Mouse (Mus musculus) intestine, embryonic 16.5 days (tissue): Measurements from ENCODE around the gene Pi4kb. TPM values are rescaled to one million over a fixed set of nuclear protein-coding genes. Genes with fewer than 3 reads are reported as not detected.
"Not testable (repeated sequence)": the region's sequence is repeated elsewhere in the genome, so short reads cannot be mapped to it uniquely, and the experiment has no call there.

ENCODE experiments used
- ATAC-seq: fragments of 200-750 bp; cut with Nextera tagmentation; 2 replicates; pipeline ENCODE4 v1.8.0; 2017; ENCODE audit warnings: moderate TSS enrichment, moderate library complexity
- H3K27ac ChIP-seq: fragments of 300-500 bp; sonication (generic); 2 replicates; pipeline ENCODE4 v1.5.1; 2014; ENCODE audit warnings: mild to moderate bottlenecking, low read length
- H3K27me3 ChIP-seq: fragments of 300-500 bp; sonication (generic); replicated peaks from 2 replicates; pipeline ENCODE4 v1.6.1; 2014; ENCODE audit warnings: low read length, control low read depth, mixed read lengths; ENCODE audit not compliant: control insufficient read depth, insufficient read depth
- H3K36me3 ChIP-seq: fragments of 300-500 bp; sonication (generic); 2 replicates; pipeline ENCODE4 v1.6.1; 2014; ENCODE audit warnings: low read length, control low read depth; ENCODE audit not compliant: control insufficient read depth, insufficient read depth
- H3K4me1 ChIP-seq: fragments of 300-500 bp; sonication (generic); 2 replicates; pipeline ENCODE4 v1.6.1; 2014; ENCODE audit warnings: low read length, control low read depth, mixed read lengths; ENCODE audit not compliant: control insufficient read depth, insufficient read depth
- H3K4me2 ChIP-seq: fragments of 300-500 bp; sonication (generic); 2 replicates; pipeline ENCODE4 v1.6.1; 2014; ENCODE audit warnings: low read depth, low read length, control low read depth
- H3K4me3 ChIP-seq: fragments of 300-500 bp; sonication (generic); 2 replicates; pipeline ENCODE4 v1.5.1; 2014; ENCODE audit warnings: mild to moderate bottlenecking, low read length
- H3K9ac ChIP-seq: fragments of 300-500 bp; sonication (generic); 2 replicates; pipeline ENCODE4 v1.6.1; 2014; ENCODE audit warnings: low read depth, low read length
- H3K9me3 ChIP-seq: fragments of 300-500 bp; sonication (generic); 2 replicates; pipeline ENCODE4 v1.6.1; 2016; ENCODE audit warnings: low read length, control low read depth; ENCODE audit not compliant: control insufficient read depth
- WGBS: fragments of 180-500 bp; shearing (Covaris S2); extraction: QIAGEN DNeasy Blood & Tissue Kit; methylation state at CpG from one replicate; pipeline ENCODE4 v1.1.7; 2014; 5-methylcytosine and 5-hydroxymethylcytosine counted together
- polyA plus RNA-seq: library from polyadenylated mRNA; unstranded; fragments of >200 nt; fragmentation: Nextera tagmentation; extraction: Ambion mirVana; gene quantifications from 2 replicates; pipeline ENCODE4 v1.2.1, GENCODE M21; 2015

Gene Pi4kb
- polyA plus RNA-seq, 1 experiment from 2014 or later, result 21.7 TPM

DNA sequence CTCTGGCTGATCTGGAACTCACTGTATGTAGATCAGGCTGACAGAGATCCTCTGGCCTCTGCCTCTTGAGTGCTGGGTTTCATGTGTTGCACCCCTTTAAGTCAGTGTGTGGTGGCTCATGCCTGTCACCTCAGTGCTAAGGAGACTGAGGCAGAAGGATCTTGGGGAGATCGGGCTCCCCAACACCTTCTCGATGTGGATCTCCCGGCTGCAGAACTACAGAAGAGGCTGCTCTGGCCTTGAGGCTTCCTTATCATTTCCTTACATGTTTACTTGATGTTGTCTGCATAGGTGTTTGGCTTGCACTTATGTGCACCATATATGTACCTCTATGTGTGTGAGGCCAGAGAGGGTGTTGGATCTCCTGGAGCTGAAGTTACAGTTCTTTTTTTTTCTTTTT, 40.0 kb upstream of the Pi4kb start:
- H3K4me3 ChIP-seq, H3K4me2 ChIP-seq, H3K27me3 ChIP-seq, H3K9ac ChIP-seq, ATAC-seq, H3K27ac ChIP-seq, H3K4me1 ChIP-seq, H3K36me3 ChIP-seq, H3K9me3 ChIP-seq: not testable (repeated sequence)
- 93% methylated on average over 3 of the region's 3 CpGs for WGBS

DNA sequence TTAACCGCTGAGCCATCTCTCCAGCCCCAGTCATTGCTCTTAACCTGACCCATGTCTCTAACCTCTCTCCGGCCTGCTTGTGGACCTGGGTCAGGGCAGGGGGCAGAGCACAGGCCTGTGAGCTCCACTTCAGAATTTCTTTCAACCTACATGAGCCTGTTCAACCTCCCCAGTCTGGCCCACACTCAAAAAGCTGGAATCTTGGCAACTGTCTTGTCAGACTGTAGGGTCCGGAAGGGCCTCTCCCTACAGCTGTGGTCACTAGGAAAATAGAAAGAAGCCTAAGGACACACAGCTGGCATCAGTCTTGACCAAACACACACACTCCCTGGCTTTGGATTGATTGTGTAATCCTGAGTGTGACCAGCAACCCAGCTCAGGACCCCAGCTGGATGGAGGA, 39.2 kb upstream of the Pi4kb start:
- H3K27ac ChIP-seq, H3K9ac ChIP-seq, H3K36me3 ChIP-seq, H3K4me1 ChIP-seq, H3K27me3 ChIP-seq, ATAC-seq, H3K9me3 ChIP-seq, H3K4me3 ChIP-seq, H3K4me2 ChIP-seq: not testable (repeated sequence)
- WGBS, result 70% methylated on average over 3 of the region's 3 CpGs

DNA sequence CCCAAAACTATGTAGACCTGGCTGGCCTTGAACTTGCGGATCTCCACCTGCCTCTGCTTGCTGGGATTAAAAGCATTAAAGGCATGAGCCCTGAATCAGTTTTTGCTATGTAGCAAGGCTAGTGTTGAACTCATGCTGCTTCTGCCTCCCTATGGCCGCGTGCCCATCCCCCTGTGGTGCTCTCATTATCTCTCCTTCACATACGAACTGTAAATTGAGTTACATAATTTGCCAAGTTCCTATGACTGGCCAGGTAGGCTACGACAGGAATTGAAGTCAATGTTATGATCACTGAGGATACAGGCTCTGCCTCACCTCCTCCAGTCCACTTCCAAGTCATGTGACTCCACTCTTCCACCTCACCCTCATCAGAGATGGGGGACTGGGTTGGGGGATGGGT, 38.4 kb upstream of the Pi4kb start:
- H3K9me3 ChIP-seq, result not testable (repeated sequence)
- WGBS, result 78% methylated on average over 5 of the region's 5 CpGs

DNA sequence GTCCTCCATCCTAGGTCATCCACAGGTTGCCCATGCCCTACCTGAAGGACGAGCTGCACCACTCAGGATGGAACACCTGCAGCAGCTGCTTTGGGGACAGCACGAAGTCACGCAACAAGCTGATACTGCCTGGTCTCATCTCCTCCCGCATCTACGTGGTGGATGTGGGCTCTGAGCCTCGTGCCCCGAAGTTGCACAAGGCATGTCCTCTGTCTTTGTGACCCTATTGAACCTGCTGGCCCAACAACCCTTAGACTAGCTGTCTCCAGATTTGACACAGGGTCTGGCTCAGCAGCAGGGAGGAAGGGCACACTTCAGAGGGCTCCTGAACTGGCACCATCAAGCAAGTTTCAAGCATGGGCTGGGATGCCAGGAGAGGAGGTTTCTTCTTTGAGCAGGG, 37.3 kb upstream of the Pi4kb start:
- H3K4me1 ChIP-seq, H3K9ac ChIP-seq, H3K4me2 ChIP-seq, ATAC-seq, H3K9me3 ChIP-seq, H3K36me3 ChIP-seq, H3K4me3 ChIP-seq, H3K27me3 ChIP-seq, H3K27ac ChIP-seq: not testable (repeated sequence)
- 90% methylated on average over 6 of the region's 7 CpGs for WGBS

More for the DNA sequence above, 38.4 kb upstream of the Pi4kb start:
- H3K9ac ChIP-seq, ATAC-seq, H3K27ac ChIP-seq, H3K4me2 ChIP-seq, H3K4me1 ChIP-seq, H3K27me3 ChIP-seq, H3K36me3 ChIP-seq, H3K4me3 ChIP-seq: not testable (repeated sequence)

DNA sequence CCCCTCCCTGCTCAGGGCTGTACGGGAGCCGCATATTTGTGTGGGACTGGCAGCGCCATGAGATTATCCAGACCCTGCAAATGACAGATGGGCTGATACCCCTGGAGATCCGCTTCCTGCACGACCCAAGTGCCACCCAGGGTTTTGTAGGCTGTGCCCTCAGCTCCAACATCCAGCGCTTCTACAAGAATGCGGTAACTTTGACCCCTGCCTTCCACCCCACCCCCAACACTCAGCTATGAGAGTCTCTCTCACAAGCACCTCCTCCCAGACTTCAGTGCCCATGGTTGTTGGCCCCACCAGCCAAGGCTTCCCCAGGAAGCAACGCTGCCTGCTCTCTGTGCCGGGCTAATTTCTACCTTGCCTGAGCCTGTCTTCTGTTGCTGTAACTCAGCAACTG, 34.5 kb upstream of the Pi4kb start:
- not testable (repeated sequence) for H3K9me3 ChIP-seq, H3K27ac ChIP-seq, H3K4me1 ChIP-seq, H3K4me2 ChIP-seq, H3K9ac ChIP-seq, ATAC-seq, H3K27me3 ChIP-seq, H3K4me3 ChIP-seq, H3K36me3 ChIP-seq
- WGBS, result 42% methylated on average over 9 of the region's 9 CpGs

DNA sequence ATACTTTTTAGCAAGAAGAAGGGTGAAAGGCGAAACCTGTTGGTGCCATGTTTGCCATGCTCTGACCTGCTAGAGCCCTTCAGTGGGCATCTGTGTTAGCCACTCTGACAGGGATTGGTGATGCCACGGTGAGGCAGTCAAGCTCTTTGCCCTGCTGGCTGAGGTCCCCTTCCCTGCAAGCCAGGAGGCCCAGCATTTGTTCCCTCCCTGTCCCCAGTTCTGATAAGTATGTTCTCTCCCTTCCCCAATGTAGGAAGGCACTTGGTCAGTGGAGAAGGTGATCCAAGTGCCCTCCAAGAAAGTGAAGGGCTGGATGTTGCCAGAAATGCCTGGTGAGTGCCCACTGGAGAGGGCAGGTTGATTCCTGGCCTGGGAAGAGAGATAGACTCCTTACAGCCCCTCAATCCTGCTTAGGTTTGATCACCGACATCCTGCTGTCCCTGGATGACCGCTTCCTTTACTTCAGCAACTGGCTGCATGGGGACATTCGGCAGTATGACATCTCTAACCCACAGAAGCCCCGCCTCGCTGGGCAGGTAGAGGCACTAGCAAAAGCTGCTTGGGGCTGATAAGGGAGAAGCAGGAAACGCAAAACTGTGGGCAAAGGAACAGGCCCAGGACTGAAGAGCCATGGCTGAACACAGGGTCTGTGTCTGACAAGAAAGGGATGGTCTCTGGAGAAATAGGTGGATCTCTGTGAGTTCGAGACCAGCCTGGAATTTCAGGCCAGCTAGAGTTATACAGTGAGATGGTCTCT, 32.1 kb upstream of the Pi4kb start:
- peak; percentile 51; the same call in 1 of the 2 replicates for ATAC-seq
- not testable (repeated sequence) for H3K27me3 ChIP-seq, H3K4me2 ChIP-seq, H3K9me3 ChIP-seq, H3K36me3 ChIP-seq, H3K27ac ChIP-seq, H3K9ac ChIP-seq, H3K4me3 ChIP-seq, H3K4me1 ChIP-seq
- 75% methylated on average over 9 of the region's 9 CpGs for WGBS

DNA sequence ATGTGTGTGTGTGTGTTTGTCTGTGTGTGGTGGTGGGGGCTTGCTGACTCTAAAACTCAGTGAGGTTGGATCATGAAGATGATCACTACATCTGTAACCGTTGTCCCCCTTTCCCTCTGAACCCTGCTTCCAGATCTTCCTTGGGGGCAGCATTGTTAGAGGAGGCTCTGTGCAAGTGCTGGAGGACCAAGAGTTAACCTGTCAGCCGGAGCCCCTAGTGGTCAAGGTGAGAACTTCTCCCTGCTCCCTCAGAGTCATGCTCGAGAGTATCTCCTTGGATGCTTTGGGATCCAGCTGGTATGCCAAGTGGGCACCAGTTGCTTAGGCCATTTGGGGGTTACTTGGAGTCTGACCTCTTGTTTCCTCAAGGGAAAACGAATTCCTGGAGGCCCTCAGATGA, 30.8 kb upstream of the Pi4kb start:
- not testable (repeated sequence) for H3K27ac ChIP-seq, H3K4me3 ChIP-seq, H3K4me1 ChIP-seq, H3K4me2 ChIP-seq, H3K27me3 ChIP-seq, ATAC-seq, H3K9me3 ChIP-seq, H3K36me3 ChIP-seq, H3K9ac ChIP-seq
- WGBS, result 29% methylated on average over 4 of the region's 4 CpGs

DNA sequence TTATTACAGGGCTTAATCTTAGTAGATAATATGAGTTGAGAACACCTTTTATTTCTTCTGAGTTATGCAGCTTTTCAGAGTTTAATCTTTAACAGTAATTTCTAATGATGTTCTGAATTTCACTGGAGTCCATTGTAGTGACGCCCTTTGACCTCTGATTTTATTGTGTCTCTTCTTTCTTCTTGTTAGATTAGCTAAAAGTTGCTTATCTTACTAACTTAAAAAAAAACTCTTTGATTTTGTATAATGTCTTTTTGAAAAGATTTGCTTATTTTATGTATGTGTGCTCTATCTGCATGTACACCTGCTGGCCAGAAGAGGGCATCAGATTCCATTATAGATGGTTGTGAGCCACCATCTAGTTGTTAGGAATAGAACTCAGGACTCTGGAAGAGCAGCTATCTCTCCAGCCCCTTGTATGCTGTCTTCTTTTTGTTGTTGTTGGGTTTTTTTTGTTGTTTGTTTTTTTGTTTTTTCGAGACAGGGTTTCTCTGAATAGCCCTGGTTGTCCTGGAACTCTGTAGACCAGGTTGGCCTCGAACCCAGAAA, 26.4 kb upstream of the Pi4kb start:
- H3K36me3 ChIP-seq, result no peaks in the 10 kb centered on the region
- H3K9me3 ChIP-seq, result no peaks in the 10 kb centered on the region
- H3K27ac ChIP-seq, result no peak overlapping the region
- H3K27me3 ChIP-seq, result no peaks in the 10 kb centered on the region
- no peak overlapping the region for H3K4me2 ChIP-seq
- H3K4me3 ChIP-seq, result no peak overlapping the region
- H3K4me1 ChIP-seq, result peaks cover 5% of the 10 kb centered on the region; the same call in 1 of the 2 replicates
- H3K9ac ChIP-seq, result no peak overlapping the region
- ATAC-seq, result no peak
- WGBS, result 69% methylated on average over 3 of the region's 3 CpGs

DNA sequence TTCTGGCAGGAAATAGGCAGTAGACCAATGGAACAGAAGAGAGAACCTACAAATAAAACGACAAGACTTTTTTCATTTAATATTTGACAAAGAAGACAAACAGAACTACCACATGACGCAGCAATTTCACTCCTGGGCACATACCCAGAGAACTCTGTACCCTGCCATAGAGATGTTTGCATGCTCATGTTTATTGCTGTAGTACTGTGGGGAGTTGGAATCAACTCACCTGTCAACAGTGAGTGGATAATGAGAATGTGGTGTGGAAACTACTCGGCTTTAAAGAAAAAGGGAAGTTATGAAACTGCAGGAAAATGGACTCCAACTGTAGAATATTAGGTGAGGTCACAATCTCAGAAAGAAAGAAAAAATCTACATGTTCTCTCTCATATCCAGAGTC, 24.9 kb upstream of the Pi4kb start:
- WGBS, result 55% methylated on average over 3 of the region's 3 CpGs
- ATAC-seq, result peak; percentile 26; the same call in 1 of the 2 replicates
- H3K9ac ChIP-seq, result no peak overlapping the region

More for the DNA sequence above, 24.9 kb upstream of the Pi4kb start:
- H3K9me3 ChIP-seq, result no peaks in the 10 kb centered on the region
- no peaks in the 10 kb centered on the region for H3K36me3 ChIP-seq
- no peak overlapping the region for H3K4me3 ChIP-seq
- H3K27me3 ChIP-seq, result no peaks in the 10 kb centered on the region
- H3K4me1 ChIP-seq, result peaks cover 5% of the 10 kb centered on the region; the same call in 1 of the 2 replicates
- H3K27ac ChIP-seq, result peak overlapping the region; percentile 57; the same call in 1 of the 2 replicates
- H3K4me2 ChIP-seq, result no peak overlapping the region
